19 mouse cellular contexts compared by ENCODE assay signal in the genomic region with DNA sequence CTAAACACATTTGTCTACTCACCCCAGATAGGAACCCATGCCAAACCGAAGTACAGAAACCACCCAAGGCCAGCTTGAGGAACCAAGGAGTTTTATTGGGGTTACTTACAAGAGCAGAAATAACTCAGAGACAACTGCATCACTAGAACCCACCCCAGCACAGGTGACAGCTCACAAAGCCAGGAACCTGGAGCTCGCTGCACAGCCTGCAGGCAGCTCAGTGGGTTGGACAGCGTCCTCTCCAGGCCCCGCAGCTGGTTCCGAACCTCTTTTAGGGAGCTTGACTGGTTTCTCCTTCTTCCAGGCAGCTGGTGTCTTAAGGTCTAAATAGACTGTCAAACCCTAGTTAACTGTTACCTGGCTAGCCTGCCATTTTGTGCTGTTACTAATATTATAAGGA. TPM values are rescaled to one million over a fixed set of nuclear protein-coding genes. Genes with fewer than 3 reads are reported as not detected.
DNase-seq lines count a peak whose midpoint lies in the region; ATAC-seq and TF ChIP-seq lines count a peak whose summit lies in the region.
"Had no signal": no experiment of that assay in that cellular context is flagged by ENCODE, and none has a peak within 500 bp of the region (broad histone marks: within the 10 kb centered on the region; RNA-seq: fewer than 3 reads in every experiment).

No protein-coding gene starts in this region.

- no peaks in the 10 kb centered on the region for H3K27me3 ChIP-seq in myocyte (ENCODE audit: control insufficient read depth, insufficient read depth, insufficient read length)
- H3K27me3 ChIP-seq: Patski had no signal

- H3K4me3 ChIP-seq in myocyte: no peak overlapping the region

- TF ChIP-seq POLR2A in myocyte (IDR thresholded peaks at IDR 0.05; ENCODE audit: insufficient read length, low read depth): no peak

- H3K79me2 ChIP-seq in myocyte (ENCODE audit: control insufficient read depth, insufficient read depth): no peaks in the 10 kb centered on the region

- no peak for ATAC-seq in monocyte, adult 5-6 weeks (replicated peaks; ENCODE audit: insufficient number of reproducible peaks, low FRiP score, low TSS enrichment, poor library complexity, severe bottlenecking)
- ATAC-seq: activated CD4-positive, CD25-positive, alpha-beta regulatory T cell, adult 4 months; CD4-positive, CD25-positive, alpha-beta regulatory T cell, adult 4 months; Patski had no signal

- intact Hi-C loops in heart, postnatal 10 days (cut with DNase I): no loop called here

- peak; percentile 71 for DNase-seq in heart, adult 11 months
- DNase-seq in heart, postnatal 10 days: no peak
- DNase-seq: adrenal gland, adult 2 months; adrenal gland, adult 8-10 months; adrenal gland, postnatal 10 days; adrenal gland, postnatal 14 days; adrenal gland, postnatal 25 days; adrenal gland, postnatal 36 days; B cell, adult 2 months; cerebellum, adult 11 months; cerebellum, adult 11-12 months; cerebellum, adult 18-20 months had no signal

- H3K36me3 ChIP-seq in myocyte (ENCODE audit: control insufficient read depth, insufficient read depth): no peaks in the 10 kb centered on the region

- no peak overlapping the region for H3K4me2 ChIP-seq in myocyte (ENCODE audit: low read depth)

- no peak overlapping the region for H3ac ChIP-seq in myocyte (ENCODE audit: control insufficient read depth, insufficient read length)

TF ChIP-seq in myocyte, 11 proteins besides CTCF, POLR2A, EP300 and RAD21:
- TF ChIP-seq USF1 (IDR thresholded peaks at IDR 0.05; ENCODE audit: low read depth) (no peak), POLR2AphosphoS2 (IDR thresholded peaks at IDR 0.05; ENCODE audit: insufficient read length, low read depth) (no peak), CEBPB (IDR thresholded peaks at IDR 0.05; ENCODE audit: insufficient read depth, poor library complexity, severe bottlenecking) (no peak), E2F4 (IDR thresholded peaks at IDR 0.05; ENCODE audit: insufficient read depth) (no peak), SRF (IDR thresholded peaks at IDR 0.05; ENCODE audit: control insufficient read depth, insufficient read length, low read depth) (no peak), TCF3 (IDR thresholded peaks at IDR 0.05; ENCODE audit: insufficient read length, low read depth) (peak; percentile 18), TCF12 (IDR thresholded peaks at IDR 0.05; ENCODE audit: insufficient read depth, poor library complexity, severe bottlenecking) (no peak), MAX (IDR thresholded peaks at IDR 0.05; ENCODE audit: low read depth) (no peak), REST (IDR thresholded peaks at IDR 0.05; ENCODE audit: insufficient read depth, insufficient read length) (no peak), MYOD1 (IDR thresholded peaks at IDR 0.05; ENCODE audit: control insufficient read depth in 1 of 3, insufficient read length in 2 of 3, low read depth in 2 of 3) (peak in 1 of 3 experiments; percentile 55), MYOG (IDR thresholded peaks at IDR 0.05; ENCODE audit: control insufficient read depth in 1 of 3, insufficient read depth in 1 of 3, insufficient read length in 2 of 3, low read depth in 2 of 3) (peak; percentile 22 to 75 (median 42))

RNA-seq across cellular contexts. Expression of a gene that starts 7.9 kb away (rescaled TPM):
- total RNA-seq in heart, postnatal 10 days (2021): under 1 TPM; 0.55 to 0.69 TPM
- 0.32 TPM for polyA plus RNA-seq in myocyte (2012; fragmentation: generic; extraction: Trizol)
- total RNA-seq in monocyte, adult 5-6 weeks (2017): 0.53 to 2.1 TPM (median 1.5 TPM) in 3 replicates
- polyA plus RNA-seq: adrenal gland, adult 2 months; G1E had no signal

RNA-seq across cellular contexts. Expression of a gene that starts 51.2 kb away (rescaled TPM):
- total RNA-seq in heart, postnatal 10 days (2021): 1 to 10 TPM in 1 of 2 experiments, under 1 TPM in 1; 0.84 to 1.0 TPM
- polyA plus RNA-seq in myocyte (2012; fragmentation: generic; extraction: Trizol): 1.9 TPM
- 0.96 to 3.0 TPM in 2 of 3 replicates, not detected in the other for total RNA-seq in monocyte, adult 5-6 weeks (2017)
- total RNA-seq: MEL had no signal
- polyA plus RNA-seq: G1E had no signal
